Mouse (Mus musculus): ENCODE data around the gene Akr1b3. TPM values are rescaled to one million over a fixed set of nuclear protein-coding genes. Genes with fewer than 3 reads are reported as not detected.
"Not testable (repeated sequence)": the region's sequence is repeated elsewhere in the genome, so short reads cannot be mapped to it uniquely, and the experiment has no call there.

Gene Akr1b3
- total RNA-seq (2015) (200 and 215 TPM in 2 replicates), total RNA-seq (2017) (102 and 117 TPM in 2 replicates)

- peak; percentile 94 for ATAC-seq (ENCODE audit: poor library complexity, severe bottlenecking)
Observed at GRCm38 (mm10) chr6:34316854-34317771, at the start of gene Akr1b3. Gene Akr1b3, minus strand, starts transcription at chr6:34317478.

DNA sequence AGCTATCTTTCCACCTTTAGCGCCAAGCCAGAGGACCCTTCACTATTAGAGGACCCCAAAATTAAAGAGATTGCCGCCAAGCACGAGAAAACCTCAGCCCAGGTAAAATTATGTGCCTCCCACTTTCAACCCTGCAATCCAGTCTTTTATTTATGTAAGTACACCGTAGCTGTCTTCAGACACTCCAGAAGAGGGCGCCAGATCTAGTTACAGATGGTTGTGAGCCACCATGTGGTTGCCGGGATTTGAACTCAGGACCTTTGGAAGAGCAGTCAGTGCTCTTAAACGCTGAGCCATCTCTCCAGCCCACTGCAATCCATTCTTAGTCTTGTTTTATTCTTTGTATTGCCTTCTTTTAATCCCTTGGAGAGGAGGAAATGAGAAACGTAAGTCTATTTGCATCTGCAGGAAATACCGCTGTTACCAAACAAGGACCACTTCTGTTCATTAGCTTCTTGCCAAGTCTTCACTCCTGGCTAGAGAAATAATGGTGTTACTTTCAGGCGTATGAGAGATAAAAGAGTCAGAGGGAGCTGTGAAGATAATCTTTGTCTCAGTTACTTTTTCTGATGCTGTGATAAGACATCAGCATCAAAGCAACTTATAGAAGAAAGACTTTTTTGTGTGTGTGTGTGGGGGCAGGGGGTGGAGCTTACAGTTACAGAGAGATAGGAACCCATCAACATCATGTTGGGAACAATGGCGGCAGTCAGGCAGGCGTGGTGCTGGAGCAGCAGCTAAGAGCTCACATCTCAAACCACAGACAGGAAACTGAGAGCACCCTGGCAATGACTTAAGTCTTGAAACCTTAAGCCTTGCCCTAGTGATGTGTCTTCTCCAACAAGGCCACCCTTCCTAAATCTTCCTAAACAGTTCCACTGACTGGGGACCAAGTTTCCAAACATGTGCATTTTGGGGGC lies 47.2 kb upstream of the Akr1b3 start:
- ATAC-seq (ENCODE audit: poor library complexity, severe bottlenecking) = no peak

DNA sequence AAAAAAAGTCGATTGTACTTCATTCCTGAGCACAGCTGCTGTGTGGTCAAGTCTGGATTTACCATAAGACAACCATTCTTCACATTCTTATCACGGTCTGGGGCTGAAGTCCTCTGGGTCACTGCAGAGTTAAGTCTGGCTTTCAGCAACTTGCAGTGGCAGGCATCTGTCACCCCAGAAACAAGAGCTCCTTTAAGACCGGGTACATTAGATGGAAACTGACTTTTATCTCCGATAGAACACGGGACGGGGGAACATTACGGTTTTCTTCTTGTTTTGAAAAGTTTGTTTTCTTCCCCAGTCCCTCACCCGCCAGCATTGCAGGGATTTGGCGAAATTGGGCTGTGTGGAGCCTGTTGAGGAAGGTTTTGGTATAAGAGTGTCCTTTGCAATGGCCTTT lies 38.6 kb upstream of the Akr1b3 start:
- ATAC-seq (ENCODE audit: poor library complexity, severe bottlenecking) = no peak

DNA sequence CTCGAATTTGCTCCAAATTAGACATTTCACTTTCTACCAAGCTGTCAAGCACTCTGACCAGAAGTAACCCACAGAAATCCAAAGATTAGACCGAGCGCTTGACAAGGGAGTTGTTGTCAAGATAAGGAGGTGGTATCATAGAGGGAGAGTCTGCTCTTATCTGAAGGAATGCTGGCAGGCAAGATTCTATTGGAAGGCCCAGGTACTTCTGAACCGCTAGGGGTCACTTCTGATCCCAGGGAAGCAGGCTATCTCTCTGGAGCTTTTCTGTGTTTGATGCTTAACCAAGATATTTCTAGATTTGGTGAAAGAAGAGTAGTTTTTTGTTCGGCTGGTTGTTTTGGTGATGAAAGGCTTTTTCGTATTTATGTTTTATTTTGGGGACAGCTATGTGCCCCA lies 38.1 kb upstream of the Akr1b3 start:
- ATAC-seq (ENCODE audit: poor library complexity, severe bottlenecking) = no peak

DNA sequence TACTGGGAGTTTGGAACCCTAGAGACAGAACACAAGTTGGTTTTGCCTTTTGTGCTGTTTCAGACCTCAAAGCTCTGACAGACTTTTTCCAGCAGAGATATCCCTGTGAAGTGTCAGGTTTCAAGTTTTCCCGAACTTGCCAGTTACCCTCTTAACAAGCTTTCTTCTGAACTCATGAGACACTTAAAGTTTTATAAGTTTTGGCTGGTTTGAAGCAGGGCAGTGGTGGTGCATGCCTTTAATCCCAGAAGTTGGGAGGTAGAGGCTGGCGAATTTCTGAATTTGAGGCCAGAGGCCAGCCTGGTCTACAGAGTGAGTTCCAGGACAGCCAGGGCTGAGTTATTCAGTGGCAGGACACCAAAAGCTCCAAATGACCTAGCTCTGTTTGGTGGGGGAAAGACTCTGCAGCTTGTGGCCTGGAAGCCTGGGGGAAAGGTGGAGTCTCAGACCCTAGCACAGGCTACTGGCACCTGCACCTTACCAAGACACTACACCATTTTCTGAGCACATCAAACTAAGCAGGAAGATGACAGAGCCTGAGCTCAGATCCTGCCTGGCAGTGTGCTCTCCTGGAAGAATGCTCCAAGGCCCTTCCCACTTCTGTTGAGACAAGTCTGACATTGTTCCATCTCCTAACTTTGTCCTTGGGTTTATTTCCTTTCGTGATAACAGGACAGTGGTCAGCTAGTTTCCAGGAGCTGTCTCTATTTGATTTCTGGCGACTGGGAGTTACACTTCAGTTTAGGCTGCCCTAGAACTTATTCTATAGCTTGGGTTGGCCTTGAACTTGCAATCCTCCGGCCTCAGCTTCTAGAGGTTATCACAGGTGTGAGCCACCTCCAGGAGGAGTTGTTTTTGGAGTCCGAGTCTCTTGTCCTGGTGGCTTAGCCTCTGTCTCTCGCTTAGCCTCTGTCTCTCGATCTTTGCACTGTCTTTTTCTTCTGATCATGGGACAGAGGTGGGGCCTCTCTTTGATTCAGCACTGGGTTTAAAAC lies 37.4 kb upstream of the Akr1b3 start:
- ATAC-seq (ENCODE audit: poor library complexity, severe bottlenecking) = no peak

- no peak for ATAC-seq (ENCODE audit: poor library complexity, severe bottlenecking)
Observed at GRCm38 (mm10) chr6:34353658-34354353, 36.5 kb upstream of the Akr1b3 start, which contains the start of gene Akr1b8. Gene Akr1b8, plus strand, starts transcription at chr6:34354119.

DNA sequence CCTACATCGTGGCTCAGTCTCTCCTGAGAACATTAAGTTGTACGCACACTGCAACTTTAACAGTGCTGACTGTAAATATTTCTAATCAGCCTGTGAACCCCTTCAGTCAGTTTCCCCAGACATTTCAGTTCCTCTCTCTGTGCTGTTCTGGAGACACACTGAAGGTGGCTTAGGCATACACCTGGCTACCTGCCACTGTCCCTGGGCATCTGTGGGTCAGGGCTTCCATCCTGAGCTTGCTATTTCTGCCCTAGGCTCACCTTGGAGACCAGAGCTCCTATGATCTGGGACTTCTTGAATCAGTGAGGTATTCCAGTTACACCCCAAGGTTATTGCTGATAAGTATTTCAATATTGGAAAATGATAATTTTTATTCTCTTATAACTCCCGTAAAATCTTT lies 35.1 kb upstream of the Akr1b3 start:
- no peak for ATAC-seq (ENCODE audit: poor library complexity, severe bottlenecking)

- not testable (repeated sequence) for ATAC-seq (ENCODE audit: poor library complexity, severe bottlenecking)
Observed at GRCm38 (mm10) chr6:34351481-34351880, 34.2 kb upstream of the Akr1b3 start.

DNA sequence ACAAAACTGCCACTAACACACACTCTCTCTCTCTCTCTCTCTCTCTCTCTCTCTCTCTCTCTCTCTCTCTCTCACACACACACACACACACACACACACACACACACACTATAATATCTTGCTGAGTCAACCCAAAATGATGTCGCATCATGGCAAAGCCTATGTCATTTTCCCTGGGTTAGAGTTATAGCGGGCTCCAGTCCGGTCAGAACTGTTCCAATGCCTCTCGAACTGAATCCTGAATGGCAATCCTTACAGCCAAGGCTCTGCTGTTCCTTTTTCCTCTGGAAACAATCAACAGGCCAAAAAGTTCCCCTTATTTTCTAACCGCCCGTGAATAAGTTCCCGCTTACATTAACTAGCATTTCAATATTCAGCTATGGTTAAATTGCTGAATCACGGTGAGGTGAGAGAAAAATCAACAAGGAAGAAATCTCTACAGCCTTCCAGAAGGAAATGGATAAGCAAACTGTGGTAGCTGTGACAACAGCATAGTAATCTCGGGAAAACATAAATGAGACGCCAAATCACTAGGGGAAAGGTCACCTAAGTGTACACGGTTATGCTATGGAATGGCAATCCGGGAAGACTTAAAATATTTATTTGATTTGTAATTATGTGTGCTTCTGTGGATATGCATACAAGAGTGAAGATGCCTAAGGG lies 32.9 kb upstream of the Akr1b3 start:
- no peak for ATAC-seq (ENCODE audit: poor library complexity, severe bottlenecking)

DNA sequence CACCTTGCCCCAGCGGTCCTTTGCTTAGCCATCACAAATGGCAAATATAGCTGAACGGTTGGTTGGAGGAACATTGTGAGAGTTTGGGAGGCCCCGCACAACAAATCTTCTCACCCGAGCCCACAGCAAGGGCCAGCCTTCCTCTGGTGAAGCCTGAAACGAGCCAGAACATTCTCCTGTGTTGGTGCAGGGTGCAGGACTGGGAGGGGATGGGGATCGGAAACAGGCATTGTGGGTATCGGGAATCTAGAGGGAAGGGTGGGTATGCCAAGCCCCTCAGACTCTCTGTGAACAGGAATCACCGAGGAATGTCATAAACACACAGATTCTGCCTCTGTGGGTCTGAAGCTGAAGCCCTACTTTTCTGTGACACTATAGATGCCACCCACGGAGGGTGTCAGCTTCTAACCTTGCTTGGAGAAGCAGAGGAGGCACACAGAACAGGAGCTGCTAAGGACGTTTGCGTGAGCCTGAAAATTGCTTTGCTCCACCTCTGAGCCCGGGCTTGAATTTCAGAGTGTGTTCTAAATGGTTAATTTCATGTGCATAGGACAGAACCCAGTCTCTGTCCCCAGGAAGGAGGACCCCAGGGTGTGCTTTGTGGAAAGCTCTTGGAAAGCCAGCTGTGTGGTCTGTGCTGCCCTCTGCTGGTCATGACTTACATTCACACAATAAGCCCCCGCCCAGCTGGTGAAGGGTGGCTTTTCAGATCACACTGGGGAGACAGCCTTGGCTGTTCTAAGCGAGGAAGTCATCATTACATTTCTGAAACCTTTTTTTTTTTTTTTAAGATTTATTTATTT lies 29.0 kb upstream of the Akr1b3 start:
- ATAC-seq (ENCODE audit: poor library complexity, severe bottlenecking) = peak; percentile 75

DNA sequence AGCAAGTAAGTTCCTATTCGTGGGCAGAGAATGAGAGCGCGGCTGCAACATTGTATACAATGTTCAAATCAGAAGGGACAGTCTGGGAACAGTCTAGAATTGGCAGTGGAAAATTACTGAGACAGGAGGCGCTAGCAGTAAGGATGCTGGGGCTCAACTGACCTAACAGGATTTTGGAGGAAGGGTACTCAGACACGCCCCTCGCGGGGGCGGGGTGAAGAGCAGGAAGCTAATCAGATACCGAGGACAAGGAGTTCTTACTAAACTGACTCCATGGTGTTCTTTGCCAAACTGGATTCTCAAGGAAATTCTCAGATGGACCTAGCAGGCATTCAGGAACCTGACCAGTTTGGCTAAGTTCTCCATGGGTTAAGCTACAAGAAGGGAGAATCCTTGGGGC lies 27.7 kb upstream of the Akr1b3 start:
- ATAC-seq (ENCODE audit: poor library complexity, severe bottlenecking) = no peak

GRCm38 (mm10) chr6:34344135-34344850 lies 27.0 kb upstream of the Akr1b3 start:
- no peak for ATAC-seq (ENCODE audit: poor library complexity, severe bottlenecking)

DNA sequence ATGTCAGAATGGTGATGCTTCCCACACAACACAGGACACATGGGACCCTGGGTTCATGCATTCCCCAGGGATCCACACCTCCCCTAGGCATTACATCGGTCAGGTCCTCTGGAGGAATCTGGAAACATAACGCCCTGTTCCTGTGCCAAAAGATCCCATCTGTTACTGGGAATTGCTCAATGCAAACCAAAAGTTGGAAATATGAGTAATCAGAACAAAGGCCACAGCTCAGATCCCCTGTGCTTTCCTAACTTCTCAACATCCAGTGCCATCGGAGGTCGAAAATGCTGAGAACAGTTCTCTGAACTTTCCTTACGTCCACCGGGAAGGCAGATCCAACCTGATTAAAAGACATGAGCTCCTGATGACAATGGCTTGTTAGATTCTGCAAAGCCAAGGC lies 26.1 kb upstream of the Akr1b3 start:
- ATAC-seq (ENCODE audit: poor library complexity, severe bottlenecking) = no peak

GRCm38 (mm10) chr6:34342476-34342875 lies 25.2 kb upstream of the Akr1b3 start:
- no peak for ATAC-seq (ENCODE audit: poor library complexity, severe bottlenecking)

DNA sequence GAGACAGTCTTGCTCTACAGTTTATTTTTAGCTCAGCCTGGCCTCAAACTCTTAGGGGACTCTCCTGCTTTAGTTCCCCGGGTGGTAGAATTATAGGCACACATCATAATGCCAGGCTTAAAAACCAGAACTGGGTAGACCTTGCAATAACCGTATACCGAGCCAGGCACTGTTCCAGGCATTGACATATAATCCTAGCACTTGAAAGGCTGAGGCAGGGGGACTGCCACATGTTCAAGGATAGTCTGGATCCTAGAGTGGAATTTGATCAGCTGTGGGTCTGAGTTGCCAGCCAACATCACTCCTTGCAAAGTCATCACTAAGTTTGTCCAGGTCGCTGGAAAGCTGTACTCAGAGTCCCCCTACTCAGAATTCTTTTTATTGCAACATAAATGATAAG lies 24.7 kb upstream of the Akr1b3 start:
- no peak for ATAC-seq (ENCODE audit: poor library complexity, severe bottlenecking)

GRCm38 (mm10) chr6:34337799-34338198 lies 20.5 kb upstream of the Akr1b3 start:
- ATAC-seq (ENCODE audit: poor library complexity, severe bottlenecking) = no peak

GRCm38 (mm10) chr6:34334673-34335072 lies 17.4 kb upstream of the Akr1b3 start:
- ATAC-seq (ENCODE audit: poor library complexity, severe bottlenecking) = no peak

DNA sequence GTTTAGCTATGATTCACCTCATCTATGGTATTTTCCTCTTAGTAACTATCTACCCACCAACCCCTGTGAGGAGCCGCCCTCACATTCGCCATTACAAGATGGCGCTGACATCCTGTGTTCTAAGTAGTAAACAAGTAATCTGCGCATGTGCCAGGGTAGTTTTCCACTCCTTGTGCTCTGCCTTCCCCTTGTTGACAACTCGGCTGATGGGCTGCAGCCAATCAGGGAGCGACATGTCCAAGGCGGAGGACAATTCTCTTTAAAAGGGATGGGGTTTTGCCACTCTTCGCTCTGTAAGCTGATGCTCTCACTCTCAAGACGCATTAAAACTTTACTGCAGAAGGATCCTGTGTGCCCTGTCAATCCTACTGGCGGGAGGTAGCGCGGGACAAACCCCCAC lies 14.5 kb upstream of the Akr1b3 start:
- ATAC-seq (ENCODE audit: poor library complexity, severe bottlenecking) = not testable (repeated sequence)

All from megakaryocyte, adult 5-6 weeks (primary cell).